Mouse (Mus musculus) forebrain, embryonic 10.5 days (tissue): ENCODE results near the gene Notch3. TPM values are rescaled to one million over a fixed set of nuclear protein-coding genes. Genes with fewer than 3 reads are reported as not detected.
"Not testable (repeated sequence)": the region's sequence is repeated elsewhere in the genome, so short reads cannot be mapped to it uniquely, and the experiment has no call there.

Source experiments
- DNase-seq: peaks from one replicate; pipeline ENCODE4 v3.0.0-alpha.2; 2017; ENCODE audit warnings: low spot score; ENCODE audit errors: extremely low spot score
- H3K27ac ChIP-seq: fragments of 300-500 bp; sonication (generic); 2 replicates; pipeline ENCODE4 v1.5.1; 2016; ENCODE audit warnings: mild to moderate bottlenecking
- H3K27me3 ChIP-seq: fragments of 300-500 bp; sonication (generic); 2 replicates; pipeline ENCODE4 v1.6.1; 2016; ENCODE audit warnings: mild to moderate bottlenecking; ENCODE audit not compliant: poor library complexity, severe bottlenecking
- H3K36me3 ChIP-seq: fragments of 300-500 bp; sonication (generic); replicated peaks from 2 replicates; pipeline ENCODE4 v1.6.1; 2016; ENCODE audit warnings: mild to moderate bottlenecking, moderate library complexity
- H3K4me1 ChIP-seq: fragments of 300-500 bp; sonication (generic); 2 replicates; pipeline ENCODE4 v1.6.1; 2016
- H3K4me3 ChIP-seq: fragments of 300-500 bp; sonication (generic); 2 replicates; pipeline ENCODE4 v1.5.1; 2016; ENCODE audit warnings: mild to moderate bottlenecking, moderate library complexity
- H3K9me3 ChIP-seq: fragments of 300-500 bp; sonication (generic); 2 replicates; pipeline ENCODE4 v1.6.1; 2016; ENCODE audit warnings: mild to moderate bottlenecking, moderate library complexity
- WGBS: fragments of 180-500 bp; shearing (Covaris S2); methylation state at CpG from one replicate; pipeline ENCODE4 v1.1.7; 2016; 5-methylcytosine and 5-hydroxymethylcytosine counted together
- polyA plus RNA-seq: library from polyadenylated mRNA; unstranded; fragments of >200 nt; fragmentation: Nextera tagmentation; extraction: Ambion mirVana; gene quantifications from 2 replicates; pipeline ENCODE4 v1.2.1, GENCODE M21; 2016

Gene Notch3
- polyA plus RNA-seq, 1 experiment from 2014 or later, result 24.4 TPM

DNA sequence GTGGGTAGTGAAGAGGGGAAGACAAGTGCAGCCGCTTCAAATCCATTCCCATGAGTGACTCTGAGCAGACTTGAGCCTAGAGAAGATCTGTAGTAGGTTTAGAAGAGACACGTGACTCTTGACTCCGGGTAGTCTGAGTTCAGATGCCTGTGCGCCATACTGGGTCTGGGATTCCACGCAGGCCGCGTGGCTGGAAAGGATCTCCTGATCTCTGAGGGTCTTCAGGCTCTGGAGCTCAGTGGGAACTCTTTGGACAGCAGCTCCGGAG, 53.5 kb downstream of the Notch3 start:
- no peaks in the 10 kb centered on the region for H3K9me3 ChIP-seq
- peak overlapping the region; percentile 74 for H3K27ac ChIP-seq
- H3K36me3 ChIP-seq, result no peaks in the 10 kb centered on the region
- 6% methylated on average over 8 of the region's 8 CpGs for WGBS
- H3K27me3 ChIP-seq, result peaks cover 64% of the 10 kb centered on the region
- no peak for DNase-seq
- H3K4me3 ChIP-seq, result peak overlapping the region; percentile 63
- H3K4me1 ChIP-seq, result peaks cover 60% of the 10 kb centered on the region

DNA sequence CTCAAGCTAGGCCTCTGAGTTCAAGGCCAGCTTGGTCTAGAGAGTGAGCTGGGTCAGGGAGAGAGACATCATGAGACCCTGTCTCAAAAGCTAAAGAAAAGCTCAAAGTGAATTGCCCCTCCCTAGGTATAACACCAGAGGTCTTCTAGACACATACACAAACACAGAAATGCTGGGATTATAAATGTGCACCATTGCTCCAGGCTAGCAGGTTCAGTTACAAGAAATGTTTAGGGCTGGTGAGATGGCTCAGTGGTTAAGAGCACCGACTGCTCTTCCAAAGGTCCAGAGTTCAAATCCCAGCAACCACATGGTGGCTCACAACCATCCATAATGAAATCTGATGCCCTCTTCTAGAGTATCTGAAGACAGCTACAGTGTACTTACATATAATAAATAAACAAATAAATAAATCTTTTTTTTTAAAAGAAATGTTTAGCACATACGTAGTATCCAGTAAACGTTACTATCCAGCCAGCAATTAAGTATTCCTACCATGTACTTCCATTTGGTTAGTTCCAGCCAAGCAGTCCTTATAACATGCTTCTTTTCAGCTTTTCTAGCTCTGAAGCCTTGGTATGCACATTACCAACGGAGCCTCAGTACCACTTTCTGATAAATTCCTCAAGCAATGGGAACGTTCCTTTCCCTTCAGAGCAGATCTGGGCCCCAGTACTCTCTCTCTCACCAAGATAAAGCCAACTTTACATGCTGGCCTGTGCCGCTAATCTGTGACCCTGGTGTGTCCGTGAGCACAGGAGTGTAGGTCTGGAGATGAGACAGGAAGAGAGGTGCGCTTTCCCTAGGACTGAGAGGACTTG, 54.0 kb downstream of the Notch3 start:
- Histone ChIP-seq H3K27me3 (peaks cover 64% of the 10 kb centered on the region), H3K4me3 (peak overlapping the region; percentile 63), H3K9me3 (no peaks in the 10 kb centered on the region), H3K36me3 (no peaks in the 10 kb centered on the region), H3K27ac (peak overlapping the region; percentile 74), H3K4me1 (peaks cover 55% of the 10 kb centered on the region)
- 59% methylated on average over 8 of the region's 8 CpGs for WGBS
- no peak for DNase-seq

DNA sequence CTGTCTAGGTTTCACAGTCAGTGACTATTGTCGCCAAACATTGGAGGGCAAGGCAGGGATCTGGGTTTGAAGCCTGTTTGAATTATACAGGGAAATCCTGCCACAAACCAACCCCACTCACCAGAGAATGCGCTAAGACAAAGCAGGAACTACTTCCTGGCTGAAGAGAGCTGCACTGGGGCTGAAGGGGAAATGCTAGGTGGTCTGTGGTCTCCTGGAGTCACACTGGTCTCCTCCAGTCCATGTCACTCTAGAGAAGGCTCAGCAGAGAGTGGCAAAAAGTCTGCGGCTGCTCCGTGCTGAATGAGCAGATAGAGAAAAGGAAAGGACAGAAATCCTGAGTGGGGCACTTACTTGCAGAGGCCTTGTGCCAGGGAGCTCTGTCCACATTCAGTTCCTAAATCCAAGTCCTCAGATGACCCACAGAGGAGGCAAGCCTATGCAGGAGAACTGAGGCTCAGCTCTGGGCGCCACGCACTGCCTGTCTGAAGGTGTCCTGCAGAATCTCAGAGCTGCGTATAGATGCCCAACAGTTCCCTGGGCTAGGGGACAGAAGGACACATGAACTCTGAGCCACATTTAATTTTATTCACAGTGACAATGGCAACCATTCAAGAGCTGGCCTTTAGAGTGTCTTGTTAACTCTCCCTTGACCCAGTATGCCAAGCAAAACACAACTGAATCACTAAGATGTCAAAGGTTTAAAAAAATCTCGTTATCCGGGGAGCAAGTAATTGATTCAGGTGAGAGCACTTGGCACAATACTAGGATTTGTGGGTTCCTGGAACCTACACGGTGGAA, 55.5 kb downstream of the Notch3 start:
- H3K9me3 ChIP-seq, result no peaks in the 10 kb centered on the region
- no peak for DNase-seq
- H3K36me3 ChIP-seq, result no peaks in the 10 kb centered on the region
- peaks cover 60% of the 10 kb centered on the region for H3K27me3 ChIP-seq
- 79% methylated on average over 10 of the region's 10 CpGs for WGBS
- peaks cover 45% of the 10 kb centered on the region for H3K4me1 ChIP-seq
- H3K4me3 ChIP-seq, result no peak overlapping the region
- peak overlapping the region; percentile 2; the same call in 1 of the 2 replicates for H3K27ac ChIP-seq

- Histone ChIP-seq H3K4me3 (no peak overlapping the region), H3K36me3 (no peaks in the 10 kb centered on the region), H3K9me3 (no peaks in the 10 kb centered on the region), H3K4me1 (peaks cover 45% of the 10 kb centered on the region), H3K27ac (peak overlapping the region; percentile 40; the same call in 1 of the 2 replicates), H3K27me3 (peaks cover 56% of the 10 kb centered on the region)
- no peak for DNase-seq
- 71% methylated on average over 2 of the region's 2 CpGs for WGBS
These were observed 56.2 kb downstream of the Notch3 start for GRCm38 (mm10) chr17:32110424-32110823.

- Histone ChIP-seq H3K4me3 (no peak overlapping the region), H3K9me3 (no peaks in the 10 kb centered on the region), H3K27ac (no peak overlapping the region; the same call in 1 of the 2 replicates), H3K27me3 (peaks cover 58% of the 10 kb centered on the region), H3K4me1 (peaks cover 39% of the 10 kb centered on the region), H3K36me3 (no peaks in the 10 kb centered on the region)
- DNase-seq, result no peak
- 72% methylated on average over 6 of the region's 6 CpGs for WGBS
These were observed 57.3 kb downstream of the Notch3 start for GRCm38 (mm10) chr17:32109201-32109940.

- H3K4me3 ChIP-seq, DNase-seq, H3K36me3 ChIP-seq, H3K9me3 ChIP-seq: not testable (repeated sequence)
- H3K27me3 ChIP-seq, result peaks cover 50% of the 10 kb centered on the region
- peaks cover 30% of the 10 kb centered on the region for H3K4me1 ChIP-seq
- WGBS, result 84% methylated on average over 5 of the region's 5 CpGs
- H3K27ac ChIP-seq, result 0 out of 2 replicates have a peak overlapping the region, but pooled peaks have one; percentile 13
These were observed 58.2 kb downstream of the Notch3 start for GRCm38 (mm10) chr17:32108320-32109011.

- H3K4me1 ChIP-seq, result peaks cover 24% of the 10 kb centered on the region
- 70% methylated on average over 5 of the region's 5 CpGs for WGBS
- no peak overlapping the region for H3K4me3 ChIP-seq
- peak overlapping the region; percentile 13; the same call in 1 of the 2 replicates for H3K27ac ChIP-seq
- H3K27me3 ChIP-seq, result peaks cover 49% of the 10 kb centered on the region
- H3K36me3 ChIP-seq, result no peaks in the 10 kb centered on the region
- no peaks in the 10 kb centered on the region for H3K9me3 ChIP-seq
- no peak for DNase-seq
These were observed 58.8 kb downstream of the Notch3 start for GRCm38 (mm10) chr17:32107877-32108276.

- no peak for DNase-seq
- no peak overlapping the region for H3K27ac ChIP-seq
- H3K36me3 ChIP-seq, result no peaks in the 10 kb centered on the region
- 77% methylated on average over 2 of the region's 2 CpGs for WGBS
- H3K9me3 ChIP-seq, result no peaks in the 10 kb centered on the region
- H3K4me1 ChIP-seq, result peaks cover 21% of the 10 kb centered on the region
- no peak overlapping the region for H3K4me3 ChIP-seq
- H3K27me3 ChIP-seq, result peaks cover 54% of the 10 kb centered on the region
These were observed 60.3 kb downstream of the Notch3 start for GRCm38 (mm10) chr17:32106358-32106757.

DNA sequence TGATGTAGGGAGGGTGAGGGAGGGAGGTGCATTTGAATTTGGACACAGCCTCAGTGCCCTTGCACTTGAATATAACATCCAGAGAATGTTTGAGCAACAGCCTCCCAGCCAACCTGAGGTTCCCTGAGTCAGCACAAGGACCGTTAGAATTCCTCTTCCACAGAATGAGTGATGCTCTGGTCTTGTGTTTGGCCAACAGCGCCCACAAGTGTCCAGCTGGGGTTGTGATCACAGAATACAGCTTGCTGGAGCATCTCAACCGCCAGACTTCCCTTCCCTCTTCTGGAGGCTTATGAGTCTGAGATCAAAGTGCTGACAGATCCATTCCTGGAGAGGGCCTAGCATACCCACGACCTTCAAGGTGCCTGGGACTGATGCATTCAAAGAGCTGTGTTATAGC, 63.6 kb downstream of the Notch3 start:
- 27% methylated on average over 4 of the region's 4 CpGs for WGBS
- DNase-seq, result no peak

DNA sequence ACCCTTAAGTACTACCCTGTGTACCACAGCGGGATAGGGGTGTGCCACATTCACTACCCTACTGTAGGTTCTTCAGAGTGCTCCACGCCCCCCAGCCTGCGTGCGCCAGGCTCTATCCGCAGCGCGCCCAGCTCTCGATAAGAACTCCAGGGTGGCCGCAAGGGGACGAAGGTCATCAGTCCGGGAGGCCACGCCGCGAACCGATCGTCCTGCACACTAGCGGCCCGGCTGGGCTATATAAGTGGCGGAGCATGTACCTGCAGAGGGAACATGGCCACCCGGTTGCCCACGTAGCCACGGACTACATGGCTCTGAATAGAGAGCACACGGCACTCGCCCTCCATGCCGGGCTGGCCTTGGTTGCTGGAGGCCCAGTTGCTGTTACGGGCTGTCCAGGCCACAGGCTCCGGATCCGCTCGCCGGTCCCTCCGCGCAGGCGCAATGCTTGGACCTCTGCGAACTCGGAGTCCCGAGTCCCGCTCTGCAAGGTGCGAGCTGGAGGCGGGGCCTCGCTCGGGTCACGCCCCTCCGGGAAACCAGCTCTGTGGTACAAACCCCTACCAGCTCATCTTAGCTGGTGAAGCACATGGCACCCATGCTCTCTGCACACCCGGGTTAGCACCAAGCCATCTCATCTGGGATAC, 66.6 kb downstream of the Notch3 start:
- H3K27me3 ChIP-seq, result peaks cover 64% of the 10 kb centered on the region
- H3K4me3 ChIP-seq, result peak overlapping the region; percentile 57
- 2% methylated on average over 44 of the region's 44 CpGs for WGBS
- H3K27ac ChIP-seq, result peak overlapping the region; percentile 75
- no peaks in the 10 kb centered on the region for H3K9me3 ChIP-seq
- H3K36me3 ChIP-seq, result no peaks in the 10 kb centered on the region
- H3K4me1 ChIP-seq, result peaks cover 12% of the 10 kb centered on the region
- peak; percentile 81 for DNase-seq

More for the DNA sequence above, 63.6 kb downstream of the Notch3 start:
- Histone ChIP-seq H3K27me3 (peaks cover 74% of the 10 kb centered on the region), H3K9me3 (no peaks in the 10 kb centered on the region), H3K36me3 (no peaks in the 10 kb centered on the region), H3K27ac (no peak overlapping the region), H3K4me3 (no peak overlapping the region), H3K4me1 (peaks cover 12% of the 10 kb centered on the region)

GRCm38 (mm10) chr17:32099574-32099942, 67.1 kb downstream of the Notch3 start:
- DNase-seq, result no peak
- H3K27ac ChIP-seq, result peak overlapping the region; percentile 75; the same call in 1 of the 2 replicates
- peaks cover 59% of the 10 kb centered on the region for H3K27me3 ChIP-seq
- H3K4me3 ChIP-seq, result peak overlapping the region; percentile 57
- 30% methylated on average over 8 of the region's 8 CpGs for WGBS
- no peaks in the 10 kb centered on the region for H3K36me3 ChIP-seq
- no peaks in the 10 kb centered on the region for H3K9me3 ChIP-seq
- peaks cover 12% of the 10 kb centered on the region for H3K4me1 ChIP-seq

- Histone ChIP-seq H3K27me3 (peaks cover 56% of the 10 kb centered on the region), H3K4me1 (peaks cover 12% of the 10 kb centered on the region)
- H3K9me3 ChIP-seq, H3K36me3 ChIP-seq, H3K4me3 ChIP-seq, DNase-seq, H3K27ac ChIP-seq: not testable (repeated sequence)
- WGBS, result 86% methylated on average over 6 of the region's 6 CpGs
These were observed 67.7 kb downstream of the Notch3 start for GRCm38 (mm10) chr17:32098905-32099304.
